Mouse (Mus musculus) right cerebral cortex, adult 18-20 months (tissue): ENCODE measurements around the gene Agpat4.

ENCODE experiments used
- DNase-seq: peaks from one replicate; pipeline ENCODE4 v3.0.0; 2022; ENCODE audit warnings: mixed read lengths

Gene Agpat4

DNA sequence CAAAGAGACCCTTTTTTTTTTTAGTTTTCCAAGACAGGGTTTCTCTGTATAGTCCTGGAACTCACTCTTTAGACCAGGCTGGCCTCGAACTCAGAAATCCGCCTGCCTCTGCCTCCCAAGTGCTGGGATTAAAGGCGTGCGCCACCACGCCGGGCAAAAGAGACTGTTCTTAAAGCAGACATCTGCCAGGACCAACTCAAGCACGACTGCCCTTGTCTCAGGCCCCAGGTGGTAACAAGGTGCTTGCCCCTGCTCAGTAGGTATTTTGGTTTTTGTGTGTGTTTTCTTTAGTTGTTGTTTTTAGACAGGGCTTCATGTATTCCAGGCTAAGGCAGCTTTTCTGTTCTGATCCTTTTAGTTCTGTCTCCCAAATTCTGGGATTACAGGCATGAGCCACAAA lies 43.4 kb downstream of the Agpat4 start:
- DNase-seq: no peak

GRCm38 (mm10) chr17:12162824-12163223 lies 44.3 kb downstream of the Agpat4 start:
- DNase-seq: no peak

GRCm38 (mm10) chr17:12163403-12163802 lies 44.9 kb downstream of the Agpat4 start:
- no peak for DNase-seq

DNA sequence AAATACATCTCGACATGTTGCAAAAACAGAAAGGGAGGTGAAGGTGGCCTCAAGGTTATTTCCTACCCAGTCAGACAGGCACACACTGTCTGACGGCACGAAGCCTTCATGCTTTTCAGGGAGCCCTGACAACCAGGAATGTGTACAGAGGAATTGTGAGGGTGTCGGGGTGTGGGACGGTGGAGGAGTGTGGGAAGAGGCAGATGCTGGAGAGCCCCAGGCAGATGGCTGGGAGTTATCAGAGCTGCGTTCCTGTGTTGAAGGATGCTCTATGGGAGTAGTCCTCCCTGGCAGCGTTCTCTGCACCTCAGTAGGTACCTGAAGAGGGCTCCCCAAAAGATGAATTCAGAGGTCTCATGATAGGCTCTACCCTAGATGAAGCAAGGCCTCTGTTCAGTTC lies 45.4 kb downstream of the Agpat4 start:
- peak; percentile 79 for DNase-seq

DNA sequence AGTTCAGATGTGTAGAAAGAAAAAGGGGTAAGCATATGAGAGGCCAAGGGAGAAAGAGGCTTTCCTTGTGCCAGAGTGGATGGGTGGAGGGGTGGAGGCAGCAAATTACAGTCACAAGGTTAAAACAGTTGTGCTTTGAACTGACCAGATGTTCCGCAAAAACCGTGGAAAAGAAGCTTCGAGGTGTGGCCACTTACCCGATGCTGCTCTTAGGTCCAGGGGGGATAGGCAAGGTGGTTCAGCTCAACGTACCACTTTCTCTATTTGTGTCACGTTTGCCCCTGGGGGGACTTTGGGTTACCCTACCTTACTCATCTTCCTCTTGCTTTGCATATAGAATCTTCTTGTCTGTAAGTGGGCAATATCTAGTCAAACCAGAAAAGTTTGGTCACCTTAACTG lies 46.0 kb downstream of the Agpat4 start:
- DNase-seq: no peak

DNA sequence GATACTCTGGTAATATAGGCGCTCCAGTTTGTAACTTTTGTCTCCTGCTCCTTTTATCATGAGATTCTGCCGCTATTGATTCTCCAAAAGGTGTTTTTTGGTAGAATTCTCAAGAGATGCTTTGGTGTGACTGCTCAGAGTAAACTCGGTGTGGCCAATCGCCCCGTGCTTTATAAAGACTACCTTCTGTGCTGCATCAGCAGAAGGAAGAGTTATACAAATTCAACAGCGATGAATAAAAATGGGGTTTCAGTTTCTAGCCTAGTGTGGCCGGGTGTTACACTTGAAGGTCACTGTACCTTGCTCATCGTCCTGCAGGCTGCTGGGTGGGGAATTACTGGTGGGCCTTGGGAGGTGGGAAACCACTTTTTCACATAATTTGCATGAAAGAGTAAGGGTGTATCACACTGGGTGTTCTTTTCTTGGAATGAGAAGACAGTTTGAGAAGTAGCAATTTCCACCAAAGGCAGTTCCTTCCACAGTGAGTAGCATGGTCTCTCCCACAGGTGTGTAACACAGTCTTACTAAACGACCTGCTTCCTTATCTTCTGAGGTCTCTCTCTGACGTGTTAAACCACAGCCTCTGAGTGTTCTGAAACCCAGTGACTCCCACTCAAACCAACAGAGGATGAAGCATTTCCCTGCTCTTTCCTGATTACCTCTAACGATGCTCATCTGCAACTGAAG lies 46.6 kb downstream of the Agpat4 start:
- DNase-seq: no peak

GRCm38 (mm10) chr17:12165701-12166100 lies 47.2 kb downstream of the Agpat4 start:
- no peak for DNase-seq

GRCm38 (mm10) chr17:12168536-12168935 lies 50.0 kb downstream of the Agpat4 start:
- DNase-seq: peak; percentile 67

- DNase-seq: no peak
Measured at GRCm38 (mm10) chr17:12169326-12169836, 50.9 kb downstream of the Agpat4 start.

DNA sequence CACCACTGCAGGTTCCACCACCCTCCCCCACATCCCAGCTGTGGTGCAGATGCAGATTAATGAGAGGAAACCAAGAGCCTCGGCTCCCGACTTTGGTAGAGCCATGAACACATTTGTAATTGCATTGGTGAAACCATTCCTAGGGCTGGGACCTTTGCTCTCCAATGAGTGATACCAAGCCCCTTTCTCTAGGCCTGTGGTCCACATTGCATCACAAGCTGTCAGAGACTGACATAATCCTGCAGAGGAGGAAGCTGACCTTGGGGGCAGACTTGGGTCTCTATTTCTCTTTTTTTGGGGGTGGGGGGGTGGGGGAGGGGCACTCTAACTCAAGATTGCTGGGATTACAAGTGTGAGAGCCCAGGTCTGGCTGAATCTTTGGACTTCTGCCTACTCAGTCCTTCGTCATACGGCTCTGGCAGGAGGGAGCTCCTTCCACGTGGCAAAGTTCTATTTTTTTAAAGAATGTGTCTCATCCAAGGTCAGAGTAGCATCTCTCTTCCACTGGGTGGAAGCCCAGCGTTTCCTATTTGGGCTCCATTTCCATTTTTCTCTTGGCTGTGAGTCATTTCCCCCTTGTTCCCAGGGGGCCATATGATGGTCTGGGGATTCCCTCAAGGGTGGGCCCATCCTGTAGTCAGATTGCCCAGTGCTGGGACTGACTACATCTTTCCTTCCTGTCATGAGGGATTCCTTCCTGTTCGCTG lies 52.4 kb downstream of the Agpat4 start:
- no peak for DNase-seq

DNA sequence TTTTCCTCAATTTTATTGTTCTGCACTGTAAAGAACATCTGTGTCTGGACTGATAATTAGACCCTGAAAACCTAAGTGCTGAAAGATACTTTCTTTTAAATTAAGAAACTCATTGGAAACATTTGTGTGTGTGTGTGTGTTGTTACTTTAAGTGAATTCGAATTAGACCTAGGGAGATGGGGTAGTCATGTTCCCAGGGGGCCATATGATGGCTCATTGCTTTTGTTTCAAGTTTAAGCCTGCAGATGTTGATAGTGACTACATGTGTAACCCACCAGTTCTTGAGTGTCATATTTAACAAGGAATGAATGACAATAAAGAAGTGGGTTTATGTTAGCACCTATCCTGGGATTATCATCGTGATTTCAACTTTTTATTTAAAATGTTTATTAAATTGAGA lies 53.2 kb downstream of the Agpat4 start:
- DNase-seq: no peak

DNA sequence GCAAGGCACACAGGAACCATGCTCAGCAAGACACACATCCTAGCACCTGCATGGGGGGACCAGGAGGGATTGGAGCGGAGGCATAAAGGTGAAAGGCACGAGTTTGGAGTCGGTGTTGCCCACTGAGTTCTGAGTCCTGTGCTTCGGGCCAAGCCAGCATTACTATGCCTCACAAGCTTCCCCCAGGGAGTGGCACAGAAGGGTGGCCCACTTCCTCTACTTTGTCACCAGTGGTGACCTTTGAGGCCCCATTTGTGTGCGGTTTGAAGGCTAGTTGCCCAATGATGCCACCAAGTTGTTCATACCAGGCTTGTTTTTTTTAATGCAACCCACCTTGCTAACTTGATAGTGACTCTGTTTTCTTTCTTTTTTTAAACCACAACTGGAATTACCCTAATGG lies 55.7 kb downstream of the Agpat4 start:
- DNase-seq: no peak

GRCm38 (mm10) chr17:12174896-12175295 lies 56.4 kb downstream of the Agpat4 start:
- no peak for DNase-seq

DNA sequence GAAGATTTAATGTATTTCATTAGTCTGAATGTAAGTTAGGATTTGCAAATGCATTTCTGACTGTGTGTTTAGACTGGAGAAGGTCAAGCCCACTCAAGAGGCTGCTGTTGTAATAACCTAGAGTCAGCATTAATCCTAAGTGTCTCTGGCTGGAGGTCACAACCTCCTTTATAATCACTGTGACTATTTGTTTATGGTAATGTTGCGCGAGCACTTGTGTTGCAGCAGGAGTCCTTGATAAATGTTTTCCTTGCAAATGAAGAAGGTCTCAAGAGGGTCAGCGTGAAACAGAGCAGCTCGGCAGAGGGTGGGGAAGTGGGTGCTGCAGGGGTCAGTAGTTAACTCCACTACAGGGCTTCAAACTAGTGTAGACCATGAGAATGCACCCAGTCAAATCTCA lies 57.1 kb downstream of the Agpat4 start:
- DNase-seq: no peak

GRCm38 (mm10) chr17:12179339-12179738 lies 60.8 kb downstream of the Agpat4 start:
- DNase-seq: no peak

GRCm38 (mm10) chr17:12179766-12180165 lies 61.3 kb downstream of the Agpat4 start:
- no peak for DNase-seq

DNA sequence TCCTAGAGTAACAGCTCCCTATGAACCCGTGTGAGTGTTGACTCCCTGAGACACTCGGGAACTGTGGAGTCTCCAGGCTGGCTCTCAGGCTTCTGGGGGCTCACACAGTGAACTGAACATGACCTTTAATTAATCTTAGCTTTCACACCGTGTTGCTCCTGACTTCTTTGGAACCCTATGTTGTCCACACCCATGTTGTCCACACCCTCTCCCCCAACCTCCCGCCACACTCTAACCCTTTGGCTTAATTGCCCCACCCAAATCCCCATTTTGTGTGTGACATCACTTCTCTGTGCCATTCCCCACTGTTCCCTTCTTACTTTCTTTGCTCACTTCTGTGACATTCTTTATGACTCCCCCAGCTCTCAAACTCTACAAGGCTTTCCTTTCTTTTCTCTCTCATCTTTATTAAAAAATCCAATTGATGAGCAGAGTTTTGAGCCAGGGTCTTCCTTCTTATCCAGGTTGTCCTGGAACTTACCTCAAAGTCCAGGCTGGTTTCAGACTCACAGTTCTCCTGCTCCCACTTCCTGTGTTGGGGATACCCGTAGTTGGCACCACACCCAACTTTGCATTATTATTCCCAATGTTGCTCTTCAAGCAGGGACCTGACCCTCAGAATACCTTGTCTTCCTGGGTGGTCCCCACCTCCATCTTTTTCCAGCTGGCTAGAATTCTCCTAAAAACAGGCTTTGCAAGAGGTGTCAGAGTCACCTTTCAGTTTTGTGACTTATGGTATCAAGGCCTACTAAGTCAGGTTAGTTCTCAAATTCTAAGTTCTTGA lies 64.4 kb downstream of the Agpat4 start:
- DNase-seq: no peak

- no peak for DNase-seq
Measured at GRCm38 (mm10) chr17:12184283-12184682, 65.8 kb downstream of the Agpat4 start.

DNA sequence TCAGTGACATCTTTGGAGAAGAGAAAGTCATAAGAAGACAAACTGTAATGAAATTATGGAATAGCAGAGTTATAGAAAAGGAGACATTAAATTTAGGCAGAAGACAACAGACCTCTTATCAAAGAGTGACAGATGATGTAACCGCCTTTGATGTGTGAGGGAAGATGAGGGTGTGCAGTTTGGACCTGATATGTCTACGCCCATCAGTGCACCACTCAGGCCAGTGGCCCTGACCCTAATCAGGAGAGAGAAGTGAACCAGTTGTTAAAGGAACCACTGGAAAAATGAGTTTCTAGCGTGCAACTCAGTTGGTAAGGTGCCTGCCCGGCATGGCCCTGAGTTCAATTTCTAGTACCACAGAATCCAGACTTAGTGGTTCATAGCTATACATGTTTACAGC lies 67.4 kb downstream of the Agpat4 start:
- no peak for DNase-seq

- DNase-seq: no peak
Measured at GRCm38 (mm10) chr17:12186341-12186740, 67.8 kb downstream of the Agpat4 start.

DNA sequence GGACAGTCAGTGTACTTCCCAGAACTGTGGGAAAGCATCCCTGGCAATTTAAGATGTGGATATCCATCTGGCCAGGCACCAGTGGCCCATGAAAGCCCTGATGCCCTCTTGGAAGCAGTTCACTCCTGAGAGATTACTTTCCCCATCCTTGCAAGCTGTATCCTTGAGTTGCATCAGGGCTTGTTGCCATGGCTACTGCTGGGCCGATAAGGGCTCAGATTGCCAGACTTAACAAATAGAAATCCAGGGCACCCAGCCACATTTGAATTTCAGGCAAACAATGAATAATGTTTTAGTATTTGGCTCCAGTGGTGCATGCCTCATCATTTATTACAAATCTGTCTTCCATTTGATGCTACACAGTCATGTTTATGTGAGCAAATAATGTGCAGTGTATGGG lies 69.3 kb downstream of the Agpat4 start:
- peak; percentile 43 for DNase-seq

GRCm38 (mm10) chr17:12195137-12195536 lies 76.6 kb downstream of the Agpat4 start:
- no peak for DNase-seq

- no peak for DNase-seq
Measured at GRCm38 (mm10) chr17:12195604-12196003, 77.1 kb downstream of the Agpat4 start.

DNA sequence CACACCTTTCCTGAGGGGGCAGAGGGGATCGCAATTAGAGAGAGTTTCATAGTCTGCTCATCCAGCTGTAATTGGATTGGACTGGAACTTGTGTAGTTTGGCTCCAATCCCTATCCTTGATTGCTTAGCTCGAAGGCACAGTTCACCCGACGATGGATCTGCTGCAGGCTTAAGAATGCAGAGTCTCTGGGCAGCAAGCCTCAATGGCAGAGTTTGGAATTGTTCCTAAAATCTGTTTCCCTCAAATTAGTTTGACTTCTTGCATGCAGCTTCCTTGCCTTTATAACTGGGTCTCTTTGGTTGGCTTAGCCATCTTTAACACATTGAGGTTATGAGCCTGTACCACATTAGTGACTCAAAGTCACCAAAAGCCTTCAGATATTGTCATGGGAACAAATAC lies 81.4 kb downstream of the Agpat4 start:
- no peak for DNase-seq
